In genomic region chr10:128934997-128935787, GRCm38 (mm10) we compare ENCODE assay signal across 10 mouse cellular contexts. TPM values are rescaled to one million over a fixed set of nuclear protein-coding genes. Genes with fewer than 3 reads are reported as not detected.
DNase-seq lines count a peak whose midpoint lies in the region; ATAC-seq and TF ChIP-seq lines count a peak whose summit lies in the region.
"Had no signal": no experiment of that assay in that cellular context is flagged by ENCODE, and none has a peak within 500 bp of the region (broad histone marks: within the 10 kb centered on the region; RNA-seq: fewer than 3 reads in every experiment).

No protein-coding gene starts in this region.

- H3K9me3 ChIP-seq in heart, embryonic 12.5 days (replicated peaks): no peaks in the 10 kb centered on the region
- no peaks in the 10 kb centered on the region for H3K9me3 ChIP-seq in heart, embryonic 10.5 days
- no peaks in the 10 kb centered on the region for H3K9me3 ChIP-seq in neural tube, embryonic 12.5 days
- no peaks in the 10 kb centered on the region for H3K9me3 ChIP-seq in heart, embryonic 16.5 days (replicated peaks; ENCODE audit: control insufficient read depth, low read length)
- H3K9me3 ChIP-seq in stomach, postnatal 0 days (ENCODE audit: control insufficient read depth, low read length): no peaks in the 10 kb centered on the region
- H3K9me3 ChIP-seq in kidney, embryonic 16.5 days (ENCODE audit: low read length): no peaks in the 10 kb centered on the region
- H3K9me3 ChIP-seq: limb, embryonic 13.5 days had no signal

- no peak for TF ChIP-seq EP300 in stomach, postnatal 0 days (optimal IDR thresholded peaks at IDR 0.05)

- 50% methylated on average over 7 of the region's 7 CpGs for WGBS in heart, embryonic 12.5 days
- 53% methylated on average over 7 of the region's 7 CpGs for WGBS in heart, embryonic 10.5 days
- 64% methylated on average over 7 of the region's 7 CpGs for WGBS in neural tube, embryonic 12.5 days
- WGBS in heart, embryonic 16.5 days: 61% methylated on average over 7 of the region's 7 CpGs
- 65% methylated on average over 7 of the region's 7 CpGs for WGBS in stomach, postnatal 0 days
- 58% methylated on average over 7 of the region's 7 CpGs for WGBS in kidney, embryonic 16.5 days

- H3K27me3 ChIP-seq in heart, embryonic 12.5 days (replicated peaks): peaks cover 44% of the 10 kb centered on the region
- peaks cover 66% of the 10 kb centered on the region for H3K27me3 ChIP-seq in heart, embryonic 10.5 days (ENCODE audit: insufficient read depth, poor library complexity, severe bottlenecking)
- peaks cover 48% of the 10 kb centered on the region for H3K27me3 ChIP-seq in neural tube, embryonic 12.5 days (replicated peaks)
- H3K27me3 ChIP-seq in heart, embryonic 16.5 days (ENCODE audit: control insufficient read depth, insufficient read depth, low read length): peaks cover 25% of the 10 kb centered on the region
- H3K27me3 ChIP-seq in stomach, postnatal 0 days (ENCODE audit: control insufficient read depth, insufficient read depth, low read length): no peaks in the 10 kb centered on the region
- H3K27me3 ChIP-seq in kidney, embryonic 16.5 days (ENCODE audit: insufficient read depth, low read length): peaks cover 48% of the 10 kb centered on the region

- peak overlapping the region; percentile 89; the same call in 1 of the 2 replicates for H3K4me2 ChIP-seq in heart, embryonic 12.5 days
- H3K4me2 ChIP-seq in neural tube, embryonic 12.5 days (replicated peaks): peak overlapping the region; percentile 76; the same call in 1 of the 2 replicates
- peak overlapping the region; percentile 90; the same call in 1 of the 2 replicates for H3K4me2 ChIP-seq in heart, embryonic 16.5 days (ENCODE audit: low read depth, low read length)
- H3K4me2 ChIP-seq in stomach, postnatal 0 days (replicated peaks; ENCODE audit: low read depth): peak overlapping the region; percentile 79; the same call in 1 of the 2 replicates
- H3K4me2 ChIP-seq in kidney, embryonic 16.5 days (replicated peaks; ENCODE audit: low read depth, low read length): no peak overlapping the region

- no peak for ATAC-seq in heart, embryonic 12.5 days (ENCODE audit: insufficient number of reproducible peaks, low FRiP score)
- ATAC-seq in neural tube, embryonic 12.5 days (ENCODE audit: low FRiP score, low read depth): no peak
- ATAC-seq in heart, embryonic 16.5 days (replicated peaks; ENCODE audit: extremely low read depth, insufficient read depth, low FRiP score): no peak
- ATAC-seq in stomach, postnatal 0 days (ENCODE audit: low FRiP score, low TSS enrichment): no peak
- no peak for ATAC-seq in kidney, embryonic 16.5 days (ENCODE audit: low FRiP score, low TSS enrichment)

- H3K36me3 ChIP-seq in heart, embryonic 12.5 days: no peaks in the 10 kb centered on the region
- H3K36me3 ChIP-seq in heart, embryonic 10.5 days: no peaks in the 10 kb centered on the region
- H3K36me3 ChIP-seq in neural tube, embryonic 12.5 days: no peaks in the 10 kb centered on the region
- H3K36me3 ChIP-seq in heart, embryonic 16.5 days (ENCODE audit: control insufficient read depth, insufficient read depth): no peaks in the 10 kb centered on the region
- no peaks in the 10 kb centered on the region for H3K36me3 ChIP-seq in stomach, postnatal 0 days (ENCODE audit: control insufficient read depth, insufficient read depth, low read length)
- H3K36me3 ChIP-seq in kidney, embryonic 16.5 days (ENCODE audit: insufficient read depth, low read length): no peaks in the 10 kb centered on the region
- H3K36me3 ChIP-seq: limb, embryonic 13.5 days had no signal

- peak; percentile 23; the same call in 1 of the 2 replicates for TF ChIP-seq CTCF in stomach, postnatal 0 days (IDR thresholded peaks at IDR 0.05; ENCODE audit: low read depth)

- no peak overlapping the region for H3K27ac ChIP-seq in heart, embryonic 12.5 days (ENCODE audit: poor library complexity, severe bottlenecking)
- H3K27ac ChIP-seq in heart, embryonic 10.5 days: no peak overlapping the region
- H3K27ac ChIP-seq in neural tube, embryonic 12.5 days: no peak overlapping the region
- no peak overlapping the region for H3K27ac ChIP-seq in heart, embryonic 16.5 days (ENCODE audit: low read length)
- no peak overlapping the region for H3K27ac ChIP-seq in stomach, postnatal 0 days (replicated peaks)
- no peak overlapping the region for H3K27ac ChIP-seq in kidney, embryonic 16.5 days (ENCODE audit: low read length)
- H3K27ac ChIP-seq: limb, embryonic 13.5 days had no signal

- no peak overlapping the region for H3K4me3 ChIP-seq in heart, embryonic 12.5 days
- no peak overlapping the region for H3K4me3 ChIP-seq in heart, embryonic 10.5 days
- H3K4me3 ChIP-seq in neural tube, embryonic 12.5 days: no peak overlapping the region
- H3K4me3 ChIP-seq in heart, embryonic 16.5 days (ENCODE audit: low read length): peak overlapping the region; percentile 61
- peak overlapping the region; percentile 47; the same call in 1 of the 2 replicates for H3K4me3 ChIP-seq in stomach, postnatal 0 days (ENCODE audit: low read depth, low read length)
- H3K4me3 ChIP-seq in kidney, embryonic 16.5 days (ENCODE audit: low read length): no peak overlapping the region

- peaks cover 23% of the 10 kb centered on the region for H3K4me1 ChIP-seq in heart, embryonic 12.5 days (replicated peaks)
- H3K4me1 ChIP-seq in heart, embryonic 10.5 days: peaks cover 21% of the 10 kb centered on the region
- peaks cover 12% of the 10 kb centered on the region for H3K4me1 ChIP-seq in neural tube, embryonic 12.5 days
- peaks cover 30% of the 10 kb centered on the region for H3K4me1 ChIP-seq in heart, embryonic 16.5 days (ENCODE audit: control insufficient read depth, insufficient read depth, low read length)
- H3K4me1 ChIP-seq in stomach, postnatal 0 days (replicated peaks; ENCODE audit: control insufficient read depth, insufficient read depth): no peaks in the 10 kb centered on the region
- H3K4me1 ChIP-seq in kidney, embryonic 16.5 days (ENCODE audit: insufficient read depth, low read length): peaks cover 10% of the 10 kb centered on the region

- H3K9ac ChIP-seq in heart, embryonic 12.5 days: no peak overlapping the region
- no peak overlapping the region for H3K9ac ChIP-seq in neural tube, embryonic 12.5 days
- H3K9ac ChIP-seq in heart, embryonic 16.5 days (ENCODE audit: low read length): no peak overlapping the region; the same call in none of the 2 replicates
- H3K9ac ChIP-seq in stomach, postnatal 0 days (ENCODE audit: low read length): no peak overlapping the region
- H3K9ac ChIP-seq in kidney, embryonic 16.5 days (replicated peaks; ENCODE audit: low read length): no peak overlapping the region

- no peak for DNase-seq in heart, embryonic 10.5 days (ENCODE audit: low spot score)
- DNase-seq in neural tube, embryonic 10.5 days (ENCODE audit: extremely low spot score, low spot score): no peak
- DNase-seq in stomach, postnatal 0 days (ENCODE audit: low spot score): no peak
- DNase-seq: lung, postnatal 14 days; right cerebral cortex, adult 18-20 months had no signal

RNA-seq across cellular contexts. Expression of gene Itga7, which starts 1.6 kb away (rescaled TPM):
- polyA plus RNA-seq in heart, embryonic 12.5 days (2016; fragmentation: Nextera tagmentation; extraction: Ambion mirVana): 1.4 and 1.5 TPM in 2 replicates
- polyA plus RNA-seq in heart, embryonic 10.5 days (2016; fragmentation: Nextera tagmentation; extraction: Ambion mirVana): 1.1 and 1.3 TPM in 2 replicates
- polyA plus RNA-seq in neural tube, embryonic 12.5 days (2016; fragmentation: Nextera tagmentation; extraction: Ambion mirVana): 7.9 and 8.3 TPM in 2 replicates
- 10.3 and 11.9 TPM in 2 replicates for polyA plus RNA-seq in heart, embryonic 16.5 days (2015; fragmentation: Nextera tagmentation; extraction: Ambion mirVana)
- 8.5 and 8.7 TPM in 2 replicates for polyA plus RNA-seq in stomach, postnatal 0 days (2015; fragmentation: Nextera tagmentation; extraction: Ambion mirVana)
- 3.9 and 4.0 TPM in 2 replicates for polyA plus RNA-seq in kidney, embryonic 16.5 days (2015; fragmentation: Nextera tagmentation; extraction: Ambion mirVana)

RNA-seq across cellular contexts. Expression of gene Bloc1s1, which starts 11.4 kb away (rescaled TPM):
- polyA plus RNA-seq in heart, embryonic 12.5 days (2016; fragmentation: Nextera tagmentation; extraction: Ambion mirVana): 161 and 165 TPM in 2 replicates
- 182 and 194 TPM in 2 replicates for polyA plus RNA-seq in heart, embryonic 10.5 days (2016; fragmentation: Nextera tagmentation; extraction: Ambion mirVana)
- 227 and 233 TPM in 2 replicates for polyA plus RNA-seq in neural tube, embryonic 12.5 days (2016; fragmentation: Nextera tagmentation; extraction: Ambion mirVana)
- 224 and 225 TPM in 2 replicates for polyA plus RNA-seq in heart, embryonic 16.5 days (2015; fragmentation: Nextera tagmentation; extraction: Ambion mirVana)
- polyA plus RNA-seq in stomach, postnatal 0 days (2015; fragmentation: Nextera tagmentation; extraction: Ambion mirVana): 194 and 198 TPM in 2 replicates
- 227 and 234 TPM in 2 replicates for polyA plus RNA-seq in kidney, embryonic 16.5 days (2015; fragmentation: Nextera tagmentation; extraction: Ambion mirVana)

RNA-seq across cellular contexts. Expression of gene Rdh5, which starts 12.5 kb away (rescaled TPM):
- polyA plus RNA-seq in heart, embryonic 12.5 days (2016; fragmentation: Nextera tagmentation; extraction: Ambion mirVana): 6.0 and 6.3 TPM in 2 replicates
- polyA plus RNA-seq in heart, embryonic 10.5 days (2016; fragmentation: Nextera tagmentation; extraction: Ambion mirVana): 8.8 and 9.9 TPM in 2 replicates
- polyA plus RNA-seq in neural tube, embryonic 12.5 days (2016; fragmentation: Nextera tagmentation; extraction: Ambion mirVana): 13.5 and 15.7 TPM in 2 replicates
- 13.0 and 14.6 TPM in 2 replicates for polyA plus RNA-seq in heart, embryonic 16.5 days (2015; fragmentation: Nextera tagmentation; extraction: Ambion mirVana)
- polyA plus RNA-seq in stomach, postnatal 0 days (2015; fragmentation: Nextera tagmentation; extraction: Ambion mirVana): 8.1 and 9.5 TPM in 2 replicates
- polyA plus RNA-seq in kidney, embryonic 16.5 days (2015; fragmentation: Nextera tagmentation; extraction: Ambion mirVana): 17.7 and 20.5 TPM in 2 replicates

RNA-seq across cellular contexts. Expression of gene Mettl7b, which starts 25.6 kb away (rescaled TPM):
- 0.15 TPM in 1 of 2 replicates, not detected in the other for polyA plus RNA-seq in heart, embryonic 12.5 days (2016; fragmentation: Nextera tagmentation; extraction: Ambion mirVana)
- polyA plus RNA-seq in heart, embryonic 10.5 days (2016; fragmentation: Nextera tagmentation; extraction: Ambion mirVana): not detected in 2 replicates
- not detected in 2 replicates for polyA plus RNA-seq in neural tube, embryonic 12.5 days (2016; fragmentation: Nextera tagmentation; extraction: Ambion mirVana)
- 0.67 TPM in 1 of 2 replicates, not detected in the other for polyA plus RNA-seq in heart, embryonic 16.5 days (2015; fragmentation: Nextera tagmentation; extraction: Ambion mirVana)
- polyA plus RNA-seq in stomach, postnatal 0 days (2015; fragmentation: Nextera tagmentation; extraction: Ambion mirVana): 67.6 and 68.0 TPM in 2 replicates
- 12.0 and 17.1 TPM in 2 replicates for polyA plus RNA-seq in kidney, embryonic 16.5 days (2015; fragmentation: Nextera tagmentation; extraction: Ambion mirVana)

RNA-seq across cellular contexts. Expression of gene Cd63, which starts 34.4 kb away (rescaled TPM):
- polyA plus RNA-seq in heart, embryonic 12.5 days (2016; fragmentation: Nextera tagmentation; extraction: Ambion mirVana): 341 and 358 TPM in 2 replicates
- polyA plus RNA-seq in heart, embryonic 10.5 days (2016; fragmentation: Nextera tagmentation; extraction: Ambion mirVana): 313 and 322 TPM in 2 replicates
- polyA plus RNA-seq in neural tube, embryonic 12.5 days (2016; fragmentation: Nextera tagmentation; extraction: Ambion mirVana): 199 and 208 TPM in 2 replicates
- 402 and 430 TPM in 2 replicates for polyA plus RNA-seq in heart, embryonic 16.5 days (2015; fragmentation: Nextera tagmentation; extraction: Ambion mirVana)
- polyA plus RNA-seq in stomach, postnatal 0 days (2015; fragmentation: Nextera tagmentation; extraction: Ambion mirVana): 760 and 773 TPM in 2 replicates
- 775 and 850 TPM in 2 replicates for polyA plus RNA-seq in kidney, embryonic 16.5 days (2015; fragmentation: Nextera tagmentation; extraction: Ambion mirVana)

Comparison
In these comparisons a context has a peak if more than half of its experiments do, and no peak if none do; other contexts are left out.
1. H3K4me3 ChIP-seq: peak in heart, embryonic 16.5 days (single experiment) and stomach, postnatal 0 days (single experiment); none in heart, embryonic 12.5 days (single experiment), heart, embryonic 10.5 days (single experiment), neural tube, embryonic 12.5 days (single experiment) and kidney, embryonic 16.5 days (single experiment).